Mouse (Mus musculus): Measurements from ENCODE around the gene Tcte1. TPM values are rescaled to one million over a fixed set of nuclear protein-coding genes. Genes with fewer than 3 reads are reported as not detected.

Tcte1 gene
- total RNA-seq (2017) = not detected in 2 replicates

DNA sequence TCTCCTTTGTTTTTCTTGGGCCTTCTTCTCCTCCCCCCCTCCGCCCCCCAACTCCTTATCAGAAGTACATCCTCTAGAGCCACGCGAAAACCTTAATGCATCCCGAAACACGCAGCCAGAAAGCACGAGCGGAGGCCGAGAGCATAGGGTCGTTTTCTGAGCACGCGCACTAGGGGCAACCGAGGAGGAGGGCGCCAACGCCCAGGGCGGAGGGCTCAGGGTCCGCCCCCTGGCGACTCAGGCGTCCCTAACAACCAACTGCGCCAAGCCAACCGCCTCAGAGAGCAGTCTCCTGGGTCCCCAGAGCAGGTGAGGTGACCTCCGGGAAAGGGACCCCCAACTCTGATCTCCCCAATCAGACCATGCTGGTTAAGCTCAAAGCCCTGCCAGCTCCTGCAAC is at the start of gene Tcte1:
Tcte1 (plus strand) TSS at position 172 of the 400 bp plus-strand sequence.
- ATAC-seq (ENCODE audit: extremely low read depth, insufficient number of reproducible peaks, low FRiP score, poor library complexity, severe bottlenecking) = no peak

DNA sequence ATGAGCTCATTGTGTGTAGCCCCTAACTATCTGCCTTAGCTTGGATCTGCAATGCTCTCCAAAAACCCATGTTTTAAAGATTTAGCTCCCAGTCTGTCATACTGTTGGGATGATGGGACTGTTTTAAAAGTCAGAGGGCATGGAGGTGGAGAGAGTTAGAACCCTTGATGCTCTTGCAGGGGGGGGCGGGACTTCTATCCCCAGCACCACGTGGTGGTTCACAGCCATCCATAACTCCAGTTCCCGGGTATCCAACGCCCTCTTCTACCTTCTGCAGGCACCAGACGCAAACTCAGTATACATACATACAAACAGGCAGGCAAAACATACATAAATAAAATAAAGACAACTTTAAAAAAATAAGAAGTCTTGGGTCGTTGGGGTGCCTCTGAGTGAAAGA is 49.6 kb upstream of the Tcte1 start:
- no peak for ATAC-seq (ENCODE audit: extremely low read depth, insufficient number of reproducible peaks, low FRiP score, poor library complexity, severe bottlenecking)

DNA sequence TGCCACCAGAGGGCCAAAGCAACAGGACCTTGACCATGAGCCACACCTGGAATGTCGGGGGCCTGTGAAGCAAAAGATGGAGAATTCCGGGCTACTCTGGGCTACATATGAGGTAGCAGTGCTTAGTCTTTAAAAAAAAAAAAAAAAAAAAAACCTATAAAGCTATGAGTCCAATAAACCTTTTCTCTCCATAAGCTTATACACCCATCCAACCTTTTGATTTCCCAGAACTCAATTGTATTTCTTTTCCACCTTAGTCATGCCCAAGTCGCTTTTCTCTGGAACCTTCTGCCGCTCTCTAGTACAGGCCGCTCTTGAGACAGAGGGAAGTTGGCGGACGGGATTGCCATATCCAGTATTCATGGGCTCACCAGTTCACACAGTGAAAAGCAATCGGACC is 49.1 kb upstream of the Tcte1 start:
- no peak for ATAC-seq (ENCODE audit: extremely low read depth, insufficient number of reproducible peaks, low FRiP score, poor library complexity, severe bottlenecking)

DNA sequence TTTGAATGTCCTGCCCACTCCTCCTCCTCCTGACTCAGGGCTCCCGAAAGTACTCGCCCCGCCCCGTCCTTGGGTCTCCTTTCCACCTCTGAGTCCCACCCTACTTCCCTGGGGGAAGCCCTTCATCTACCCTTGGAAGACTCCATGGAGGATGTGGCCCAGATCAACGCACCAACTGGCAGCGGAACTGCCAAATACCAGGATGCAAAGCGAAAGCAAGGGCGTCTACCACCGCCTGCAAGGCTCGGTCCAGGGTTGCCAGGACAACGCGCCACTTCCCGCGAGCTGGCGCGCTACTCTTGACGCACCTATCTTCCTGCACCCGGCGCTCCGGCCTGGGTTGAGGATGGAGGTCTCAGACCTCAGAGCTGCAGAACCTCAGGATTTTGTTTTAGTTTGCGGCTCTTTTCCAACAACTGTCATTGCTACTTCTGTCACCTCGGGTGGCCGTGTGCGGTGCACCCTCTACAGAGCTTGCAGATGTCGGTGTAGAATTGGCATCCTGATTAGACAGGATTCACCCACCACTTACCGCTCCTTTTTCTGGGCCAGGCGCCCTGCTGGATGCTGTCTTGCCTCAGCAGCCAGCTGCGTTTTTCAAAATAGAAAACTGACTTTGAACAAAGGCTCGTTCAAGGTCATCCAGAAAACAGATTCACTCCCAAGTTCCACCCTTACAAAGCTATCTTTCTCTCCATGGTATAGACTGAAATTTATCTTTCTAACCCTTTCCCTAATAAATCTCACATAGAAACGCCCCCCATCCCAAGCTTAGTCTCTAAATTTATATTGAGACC is 48.4 kb upstream of the Tcte1 start, which contains the start of gene Spats1:
Spats1 (minus strand) TSS at position 747 of the 797 bp plus-strand sequence.
- 0 out of 2 replicates have a peak, but pooled peaks have one; percentile 28 for ATAC-seq (ENCODE audit: extremely low read depth, insufficient number of reproducible peaks, low FRiP score, poor library complexity, severe bottlenecking)

DNA sequence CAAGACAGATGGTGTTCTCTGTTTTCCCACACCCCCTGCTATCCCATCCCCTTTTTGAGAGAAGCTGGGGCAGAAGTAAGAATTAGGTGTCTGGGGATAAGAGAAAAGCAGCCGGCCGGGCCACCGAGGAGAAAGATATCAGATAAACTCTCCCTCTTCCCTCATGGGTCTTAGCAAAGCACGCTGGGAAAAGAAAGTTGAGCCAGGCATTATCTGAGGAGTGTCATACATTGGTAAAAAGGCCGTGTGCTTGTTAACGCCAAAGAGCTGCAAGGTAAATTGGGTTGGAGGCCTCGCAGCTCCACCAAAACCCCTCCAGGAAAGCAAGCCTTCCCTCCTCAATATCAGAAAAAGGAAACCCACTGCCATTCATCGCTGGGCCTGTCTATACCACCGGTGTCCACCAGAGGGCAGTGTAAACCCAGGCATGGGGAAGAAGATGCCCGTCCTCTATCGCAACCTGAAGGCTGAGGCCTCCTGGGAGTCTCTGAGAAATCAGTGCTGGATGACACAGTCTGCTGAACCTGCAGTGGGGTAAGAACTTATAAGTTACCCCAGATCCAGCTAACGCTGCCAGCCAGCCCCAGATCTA is 44.9 kb upstream of the Tcte1 start:
- peak; percentile 83 for ATAC-seq (ENCODE audit: extremely low read depth, insufficient number of reproducible peaks, low FRiP score, poor library complexity, severe bottlenecking)

DNA sequence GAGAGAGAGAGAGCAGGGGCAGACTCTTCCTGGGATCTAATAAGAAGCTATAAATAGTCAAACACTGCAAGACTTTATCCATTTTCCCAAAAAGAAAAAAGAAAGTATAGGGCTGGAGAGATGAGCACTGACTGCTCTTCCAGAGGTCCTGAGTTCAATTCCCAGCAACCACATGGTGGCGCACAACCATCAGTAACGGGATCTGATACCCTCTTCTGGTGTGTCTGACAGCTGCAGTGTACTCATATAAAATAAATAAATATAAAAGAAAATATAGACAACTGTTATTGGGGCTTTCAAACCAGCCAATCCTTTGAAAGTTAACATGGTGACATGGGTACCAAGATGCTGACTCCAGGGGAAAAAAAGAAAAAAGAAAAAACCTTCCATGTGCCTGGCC is 42.8 kb upstream of the Tcte1 start:
- no peak for ATAC-seq (ENCODE audit: extremely low read depth, insufficient number of reproducible peaks, low FRiP score, poor library complexity, severe bottlenecking)

DNA sequence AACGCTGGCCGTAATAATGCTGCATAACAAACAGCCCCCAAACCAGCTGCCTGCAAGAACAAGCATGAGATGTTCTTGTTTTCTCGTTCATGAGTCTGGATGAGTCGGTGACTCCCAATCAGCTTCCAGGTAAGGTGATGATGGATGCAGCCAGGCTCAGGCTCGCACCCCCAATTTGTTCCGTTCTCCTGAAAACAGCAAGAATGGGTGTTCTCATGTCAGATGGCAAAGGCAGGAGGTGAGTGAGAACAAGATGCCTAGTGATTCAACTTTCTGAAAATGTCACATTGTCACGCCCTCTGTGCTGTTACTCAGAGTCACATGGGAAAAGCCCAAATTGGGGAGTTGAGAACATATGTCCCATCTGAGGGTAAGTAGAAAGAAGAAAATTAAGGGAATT is 37.7 kb upstream of the Tcte1 start:
- ATAC-seq (ENCODE audit: extremely low read depth, insufficient number of reproducible peaks, low FRiP score, poor library complexity, severe bottlenecking) = no peak

DNA sequence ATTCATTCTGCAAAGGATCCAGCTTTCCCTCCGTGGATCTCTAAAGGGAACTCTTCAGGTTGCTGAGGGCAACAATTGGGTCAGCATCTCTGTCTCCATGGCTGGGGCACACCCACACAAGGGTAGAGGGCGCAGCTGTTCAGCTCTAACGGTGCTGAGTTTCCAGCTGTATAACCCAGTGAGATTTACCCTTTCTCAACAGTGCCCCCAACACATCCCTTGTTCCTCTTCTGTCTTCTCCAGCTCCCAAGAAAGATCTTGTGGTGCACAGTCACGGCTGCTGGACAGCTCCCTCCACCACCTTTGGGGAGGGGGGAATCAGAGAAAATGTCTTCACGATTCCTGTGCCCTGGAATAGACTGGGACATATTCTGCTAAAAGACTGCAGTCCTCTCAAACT is 36.0 kb upstream of the Tcte1 start:
- ATAC-seq (ENCODE audit: extremely low read depth, insufficient number of reproducible peaks, low FRiP score, poor library complexity, severe bottlenecking) = no peak

DNA sequence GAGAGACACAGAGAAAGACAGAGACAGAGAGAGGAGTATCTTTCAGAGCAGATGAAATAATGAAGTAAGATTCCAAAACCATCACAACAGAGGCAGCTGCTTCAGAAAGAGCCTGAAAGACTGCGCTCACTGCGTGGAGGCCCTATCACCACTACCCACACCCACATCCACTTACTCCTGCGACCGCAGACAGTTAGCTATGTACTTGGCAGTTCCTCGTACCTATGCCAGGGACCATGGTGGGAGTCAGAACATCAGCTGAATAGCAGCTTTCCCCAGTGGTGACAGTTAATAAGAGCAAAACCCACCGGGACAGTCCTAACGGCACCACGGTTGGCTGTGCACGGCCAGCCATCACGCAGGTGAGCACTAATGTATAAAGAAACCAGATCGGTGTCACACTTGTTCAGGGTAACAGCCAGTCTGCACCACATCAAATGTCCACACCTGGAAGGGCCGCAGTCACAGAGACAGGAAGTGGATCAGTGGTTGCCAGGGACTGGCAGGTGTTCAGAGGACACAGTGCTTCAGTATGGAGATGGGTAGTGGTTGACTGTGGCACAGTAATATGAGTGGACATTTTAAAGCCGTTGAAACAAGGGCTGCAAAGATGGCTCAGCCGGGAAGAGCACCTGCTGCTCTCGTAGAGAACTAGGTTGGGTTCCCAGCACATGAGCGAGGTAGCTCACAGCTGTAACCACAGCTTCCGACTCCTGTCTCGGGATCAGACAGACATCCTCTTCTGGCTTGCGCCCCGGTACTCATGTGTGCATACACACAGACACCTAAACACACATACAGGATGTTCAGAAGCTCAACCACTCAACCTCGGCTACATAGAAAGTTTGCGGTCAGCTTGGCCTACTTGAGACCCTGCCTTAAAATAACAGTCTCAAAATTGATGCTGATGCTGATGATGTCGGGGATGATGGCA is 34.6 kb upstream of the Tcte1 start:
- ATAC-seq (ENCODE audit: extremely low read depth, insufficient number of reproducible peaks, low FRiP score, poor library complexity, severe bottlenecking) = no peak

DNA sequence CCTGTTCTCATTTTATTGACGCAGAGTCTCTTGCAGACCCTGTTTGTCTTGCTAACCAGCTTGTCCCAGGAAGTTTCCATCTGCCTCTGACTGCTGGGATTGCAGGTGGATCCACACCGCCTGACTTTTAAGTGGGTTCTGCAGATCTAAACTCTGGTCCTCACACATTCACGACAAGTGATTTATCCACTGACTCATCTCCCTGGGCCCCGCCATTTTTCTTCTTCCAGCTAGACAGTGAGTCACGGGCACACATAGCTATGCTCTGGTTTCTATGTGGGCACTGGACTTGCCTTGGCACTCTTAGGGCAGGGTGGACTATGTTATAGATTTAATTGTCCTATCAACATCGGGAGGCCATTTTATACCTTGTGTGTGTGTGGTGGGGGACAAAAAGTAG is 33.5 kb upstream of the Tcte1 start:
- ATAC-seq (ENCODE audit: extremely low read depth, insufficient number of reproducible peaks, low FRiP score, poor library complexity, severe bottlenecking) = no peak

DNA sequence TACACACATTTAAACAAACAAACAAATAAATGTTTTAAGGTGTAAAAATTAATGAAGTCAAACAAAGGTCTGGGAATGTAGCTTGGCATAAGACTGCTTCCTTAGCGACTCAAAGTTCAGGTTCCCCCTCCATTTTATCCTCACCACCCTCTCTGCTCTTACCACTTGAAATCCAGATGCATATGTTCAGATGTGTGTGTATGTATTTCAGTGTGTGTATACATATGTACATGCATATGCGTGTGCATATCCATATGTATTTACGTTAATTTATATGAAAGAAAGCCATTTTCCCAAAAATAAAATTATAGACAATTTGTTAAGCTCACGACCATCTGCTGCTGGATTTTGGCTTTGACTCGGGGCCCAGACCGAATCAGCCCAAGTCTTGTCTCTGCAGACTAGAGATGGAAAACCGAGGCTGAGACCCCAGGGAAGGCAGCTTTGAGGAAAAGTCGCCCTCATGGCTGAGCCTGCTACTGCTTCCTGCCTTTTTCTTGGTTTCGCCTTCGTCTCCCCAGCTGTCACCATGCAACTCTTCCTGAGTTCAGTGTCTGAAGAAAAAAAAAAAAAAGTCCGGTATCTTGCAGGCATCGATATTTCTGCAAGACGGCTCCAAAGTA is 32.6 kb upstream of the Tcte1 start:
- ATAC-seq (ENCODE audit: extremely low read depth, insufficient number of reproducible peaks, low FRiP score, poor library complexity, severe bottlenecking) = no peak

DNA sequence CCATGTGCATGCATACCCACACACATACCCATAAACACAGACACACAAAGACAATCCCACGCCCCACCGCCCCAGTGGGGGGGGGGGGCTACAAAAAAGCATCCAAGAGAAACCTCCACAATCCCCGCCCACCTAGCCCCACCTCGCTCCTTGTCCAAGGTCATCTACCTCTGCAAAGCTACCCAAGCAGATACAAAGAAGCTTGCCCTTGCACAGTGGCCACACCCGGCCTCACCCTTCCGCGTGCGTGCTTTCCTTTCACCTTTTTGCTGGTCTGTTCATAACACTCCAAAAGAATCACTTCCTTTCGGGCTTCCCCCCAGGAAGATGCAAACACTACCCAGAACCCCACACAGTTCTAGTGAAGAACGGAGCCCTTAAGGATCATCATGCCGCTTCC is 27.8 kb upstream of the Tcte1 start:
- no peak for ATAC-seq (ENCODE audit: extremely low read depth, insufficient number of reproducible peaks, low FRiP score, poor library complexity, severe bottlenecking)

DNA sequence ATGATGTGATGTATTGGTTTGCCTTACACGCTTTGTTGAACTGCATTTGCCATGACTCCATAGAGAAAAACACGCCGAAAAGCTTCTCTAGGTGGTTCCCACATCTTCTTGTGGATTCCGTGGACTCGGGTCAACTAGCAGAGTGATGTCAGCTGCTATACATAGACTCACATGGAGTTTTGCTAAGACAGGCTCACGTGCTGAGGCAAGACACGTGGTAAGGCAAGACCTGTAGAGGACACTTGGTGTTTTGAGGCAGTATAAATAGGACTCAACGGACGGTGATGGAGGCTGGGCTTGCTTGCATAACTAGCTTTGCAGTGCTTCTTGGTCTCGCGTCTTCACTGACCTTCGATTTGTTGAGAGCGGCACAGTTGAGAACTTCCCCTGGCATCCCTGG is 24.8 kb upstream of the Tcte1 start:
- ATAC-seq (ENCODE audit: extremely low read depth, insufficient number of reproducible peaks, low FRiP score, poor library complexity, severe bottlenecking) = no peak

DNA sequence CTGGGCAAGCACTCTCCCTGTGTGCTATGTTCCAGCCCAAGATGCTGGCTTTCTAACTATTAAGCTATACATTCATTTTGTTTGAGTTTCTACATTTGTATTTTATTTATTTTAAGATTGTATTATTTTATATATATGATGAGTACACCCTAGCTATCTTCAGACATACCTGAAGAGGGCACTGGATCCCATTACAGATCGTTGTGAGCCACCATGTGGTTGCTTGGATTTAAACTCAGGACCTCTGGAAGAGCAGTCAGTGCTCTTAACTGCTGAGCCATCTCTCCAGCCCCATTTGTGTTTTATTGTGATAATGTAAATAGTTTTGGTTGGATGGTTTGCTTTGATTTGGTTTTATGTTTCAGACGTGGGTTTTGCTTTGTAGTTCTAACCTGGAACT is 23.7 kb upstream of the Tcte1 start:
- no peak for ATAC-seq (ENCODE audit: extremely low read depth, insufficient number of reproducible peaks, low FRiP score, poor library complexity, severe bottlenecking)

DNA sequence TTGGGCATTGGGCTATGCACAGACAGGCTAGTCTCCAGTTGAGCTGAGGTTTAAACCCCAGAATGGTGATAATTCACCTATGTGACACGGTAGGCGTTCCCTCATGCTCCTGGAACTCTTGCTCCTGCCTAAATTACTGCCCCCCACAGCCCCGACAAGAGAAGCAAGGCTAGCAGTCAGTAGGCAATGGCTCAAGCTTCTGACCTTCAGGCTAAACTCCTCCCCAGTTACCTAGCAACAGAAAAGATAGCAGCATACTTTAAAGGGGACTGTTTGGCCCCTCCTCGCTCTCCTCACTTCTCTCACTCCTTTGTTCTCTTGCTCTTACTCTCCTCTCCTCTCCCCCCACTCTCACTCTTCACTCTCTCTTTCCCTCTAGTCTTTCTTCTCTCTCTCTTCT is 22.3 kb upstream of the Tcte1 start:
- no peak for ATAC-seq (ENCODE audit: extremely low read depth, insufficient number of reproducible peaks, low FRiP score, poor library complexity, severe bottlenecking)

DNA sequence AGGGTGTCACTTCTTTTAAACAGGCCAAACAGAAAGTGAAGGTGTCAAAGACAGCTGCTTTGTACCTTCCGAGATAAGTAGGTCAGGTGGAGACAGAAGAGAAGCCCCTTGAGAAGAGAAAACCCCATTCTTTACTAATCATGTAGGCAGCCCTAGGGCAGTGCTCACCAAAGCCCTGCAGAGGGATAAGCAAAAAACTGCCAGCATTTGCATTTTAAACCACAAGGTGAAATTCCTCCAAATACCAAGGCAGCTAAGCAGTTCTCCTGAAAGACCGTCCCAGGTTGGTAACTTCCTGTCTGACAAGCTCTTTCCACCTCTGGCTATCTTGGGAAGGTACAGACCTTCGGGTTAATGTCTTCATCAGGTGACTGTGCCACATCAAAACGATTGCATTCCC is 20.9 kb upstream of the Tcte1 start:
- ATAC-seq (ENCODE audit: extremely low read depth, insufficient number of reproducible peaks, low FRiP score, poor library complexity, severe bottlenecking) = no peak

DNA sequence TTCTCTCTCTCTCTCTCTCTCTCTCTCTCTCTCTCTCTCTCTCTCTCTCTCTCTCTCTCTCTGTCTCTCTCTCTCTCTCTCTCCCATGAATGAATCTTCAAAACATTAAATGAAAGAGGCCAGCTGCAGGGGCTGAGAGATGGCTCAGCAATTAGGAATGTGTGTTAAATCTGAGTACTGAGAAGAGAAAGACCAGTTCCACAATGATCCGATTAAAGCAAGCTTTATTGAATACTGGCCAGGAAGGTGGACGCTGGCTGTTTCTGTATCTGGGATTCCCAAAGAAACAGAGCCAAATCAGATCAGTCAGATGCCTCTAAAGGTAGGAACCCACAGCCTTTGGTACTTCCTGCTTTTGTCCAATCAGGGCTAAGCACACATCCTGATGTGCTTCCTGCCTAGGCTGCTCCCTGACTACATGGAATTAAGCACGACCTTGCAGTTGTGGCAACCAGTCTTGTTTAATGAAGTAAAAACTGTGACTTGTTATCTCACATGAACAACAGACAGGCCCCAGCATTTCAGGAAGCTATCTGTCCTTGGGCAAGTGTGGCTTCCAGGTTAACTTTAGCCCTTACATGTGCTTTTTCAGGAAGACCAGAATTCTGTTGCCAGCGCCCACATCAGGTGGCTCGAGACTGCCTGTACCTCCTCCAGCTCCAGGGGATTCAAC is 19.8 kb upstream of the Tcte1 start:
- ATAC-seq (ENCODE audit: extremely low read depth, insufficient number of reproducible peaks, low FRiP score, poor library complexity, severe bottlenecking) = no peak

DNA sequence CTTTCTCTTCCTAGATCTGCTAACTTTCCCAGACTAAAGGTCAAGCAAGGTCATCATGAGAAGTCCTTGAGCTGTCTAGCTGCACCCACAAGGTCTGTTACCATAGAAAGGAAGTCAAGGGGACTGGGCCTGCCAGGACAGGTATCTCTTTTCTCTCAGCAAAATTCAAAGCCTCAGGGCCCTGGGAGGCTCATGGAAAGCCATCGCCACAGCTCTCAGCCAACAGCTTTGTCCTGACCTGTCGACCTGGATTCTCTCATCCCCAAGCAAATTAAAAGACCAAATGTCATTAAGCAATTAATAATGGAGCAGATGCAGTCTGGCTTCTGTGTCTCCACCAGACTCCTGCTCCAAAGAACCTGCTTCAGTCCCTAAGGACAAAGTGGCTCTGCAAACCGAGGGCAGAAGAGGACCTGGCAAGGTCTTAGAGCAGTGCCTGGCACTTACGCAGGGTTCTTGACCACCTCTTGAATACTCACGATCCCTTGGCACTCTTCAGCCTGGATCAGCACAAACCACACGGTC is 17.2 kb upstream of the Tcte1 start:
- no peak for ATAC-seq (ENCODE audit: extremely low read depth, insufficient number of reproducible peaks, low FRiP score, poor library complexity, severe bottlenecking)

Data from neutrophil, adult 5-6 weeks (primary cell).